Comparison of ENCODE assay signal across 11 mouse cellular contexts in the genomic region with DNA sequence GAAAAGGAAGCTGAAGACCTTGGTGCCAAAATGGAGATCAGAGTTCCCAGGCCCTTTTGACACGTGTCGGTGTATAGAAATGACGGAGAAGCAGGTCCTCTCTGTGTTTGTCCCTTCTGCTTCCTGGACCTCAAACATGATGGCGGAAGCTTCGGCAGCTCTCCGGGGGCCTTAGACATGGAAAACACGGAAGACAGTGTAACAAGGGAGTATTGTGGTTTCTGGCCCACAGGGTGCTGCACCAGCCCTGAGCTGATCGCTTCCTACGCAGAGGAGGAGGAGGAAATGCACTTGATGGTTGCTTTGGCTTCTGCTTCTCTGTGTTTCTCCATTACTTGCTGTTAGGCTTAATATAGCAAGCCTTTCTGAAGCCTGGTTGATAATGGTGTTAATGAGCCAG. TPM values are rescaled to one million over a fixed set of nuclear protein-coding genes. Genes with fewer than 3 reads are reported as not detected.
DNase-seq lines count a peak whose midpoint lies in the region; ATAC-seq and TF ChIP-seq lines count a peak whose summit lies in the region.
"Had no signal": no experiment of that assay in that cellular context is flagged by ENCODE, and none has a peak within 500 bp of the region (broad histone marks: within the 10 kb centered on the region; RNA-seq: fewer than 3 reads in every experiment).

No protein-coding gene starts in this region.

- peak overlapping the region; percentile 62; the same call in 1 of the 2 replicates for H3K27ac ChIP-seq in liver, postnatal 0 days (ENCODE audit: low read depth)
- H3K27ac ChIP-seq in neural tube, embryonic 15.5 days (replicated peaks): no peak overlapping the region

- WGBS in liver, postnatal 0 days (ENCODE audit: insufficient replicate concordance): 37% methylated on average over 9 of the region's 9 CpGs
- 88% methylated on average over 9 of the region's 9 CpGs for WGBS in neural tube, embryonic 15.5 days

- no peaks in the 10 kb centered on the region for H3K9me3 ChIP-seq in liver, postnatal 0 days (ENCODE audit: low read length)
- H3K9me3 ChIP-seq in neural tube, embryonic 15.5 days (replicated peaks): no peaks in the 10 kb centered on the region

- H3K4me2 ChIP-seq in liver, postnatal 0 days (ENCODE audit: low read depth, low read length): no peak overlapping the region; the same call in 1 of the 2 replicates
- H3K4me2 ChIP-seq in neural tube, embryonic 15.5 days: no peak overlapping the region

- H3K9ac ChIP-seq in liver, postnatal 0 days (replicated peaks): no peak overlapping the region
- no peak overlapping the region for H3K9ac ChIP-seq in neural tube, embryonic 15.5 days (replicated peaks)

- no peaks in the 10 kb centered on the region for H3K36me3 ChIP-seq in liver, postnatal 0 days (replicated peaks; ENCODE audit: insufficient read depth, low read length)
- no peaks in the 10 kb centered on the region for H3K36me3 ChIP-seq in neural tube, embryonic 15.5 days

- peak; percentile 63 for DNase-seq in heart, adult 8-10 months (ENCODE audit: low spot score)
- no peak for DNase-seq in heart, postnatal 14 days
- peak; percentile 20 to 31 for DNase-seq in spleen, adult 18-20 months
- DNase-seq in spleen, adult 12 weeks (ENCODE audit: low spot score): no peak
- DNase-seq in liver, postnatal 0 days: no peak
- peak; percentile 60 for DNase-seq in thymus, postnatal 25 days
- no peak for DNase-seq in cerebellum, postnatal 14 days
- DNase-seq: adrenal gland, adult 2 months; kidney, adult 18-20 months had no signal

- no peak for ATAC-seq in liver, postnatal 0 days
- ATAC-seq in neural tube, embryonic 15.5 days (ENCODE audit: low FRiP score): no peak

- no peaks in the 10 kb centered on the region for H3K27me3 ChIP-seq in liver, postnatal 0 days (ENCODE audit: insufficient read depth, low read length)
- H3K27me3 ChIP-seq in neural tube, embryonic 15.5 days (replicated peaks): no peaks in the 10 kb centered on the region

- TF ChIP-seq CTCF in liver, postnatal 0 days (IDR thresholded peaks at IDR 0.05; ENCODE audit: low read depth): no peak

- intact Hi-C loops in heart, postnatal 14 days (cut with DNase I): no loop called here

- no peak for TF ChIP-seq EP300 in liver, postnatal 0 days (IDR thresholded peaks at IDR 0.05; ENCODE audit: low read depth)

- peaks cover 17% of the 10 kb centered on the region for H3K4me1 ChIP-seq in liver, postnatal 0 days (ENCODE audit: insufficient read depth)
- H3K4me1 ChIP-seq in neural tube, embryonic 15.5 days: no peaks in the 10 kb centered on the region

- no peak overlapping the region for H3K4me3 ChIP-seq in liver, postnatal 0 days (ENCODE audit: low read depth, low read length)
- H3K4me3 ChIP-seq in neural tube, embryonic 15.5 days (replicated peaks): no peak overlapping the region
- H3K4me3 ChIP-seq: myocyte had no signal

RNA-seq across cellular contexts. Expression of gene Psen2, which starts 32.9 kb away (rescaled TPM):
- total RNA-seq in heart, adult 8-10 months (2022): 10 to 100 TPM; 14.7 to 16.0 (median 15.3) TPM
- 10 to 100 TPM; 12.0 to 13.0 TPM for total RNA-seq in heart, postnatal 14 days (2021)
- 25.6 and 25.8 TPM in 2 replicates for polyA plus RNA-seq in liver, postnatal 0 days (2015; fragmentation: Nextera tagmentation; extraction: Ambion mirVana)
- 16.8 and 19.8 TPM in 2 replicates for polyA plus RNA-seq in neural tube, embryonic 15.5 days (2015; fragmentation: Nextera tagmentation; extraction: Ambion mirVana)

RNA-seq across cellular contexts. Expression of gene Itpkb, which starts 34.2 kb away (rescaled TPM):
- total RNA-seq in heart, adult 8-10 months (2022): 10 to 100 TPM; 40.9 to 59.4 (median 57.3) TPM
- total RNA-seq in heart, postnatal 14 days (2021): 10 to 100 TPM; 76.8 to 79.6 TPM
- polyA plus RNA-seq in liver, postnatal 0 days (2015; fragmentation: Nextera tagmentation; extraction: Ambion mirVana): 1.3 and 1.4 TPM in 2 replicates
- polyA plus RNA-seq in neural tube, embryonic 15.5 days (2015; fragmentation: Nextera tagmentation; extraction: Ambion mirVana): 4.1 and 5.3 TPM in 2 replicates

Comparison
In these comparisons a context has a peak if more than half of its experiments do, and no peak if none do; other contexts are left out.
1. DNase-seq: peak in heart, adult 8-10 months (single experiment), spleen, adult 18-20 months (2 of 2) and thymus, postnatal 25 days (single experiment); none in heart, postnatal 14 days (0 of 2), spleen, adult 12 weeks (single experiment), liver, postnatal 0 days (single experiment) and cerebellum, postnatal 14 days (0 of 2).